Mouse (Mus musculus) lung, embryonic 14.5 days (tissue): ENCODE measurements around the gene Gga3. TPM values are rescaled to one million over a fixed set of nuclear protein-coding genes. Genes with fewer than 3 reads are reported as not detected.
A peak's percentile ranks its signal among the peaks of the same experiment; 100 is the strongest.

Source experiments
- ATAC-seq: fragments of 200-750 bp; cut with Nextera tagmentation; 2 replicates; pipeline ENCODE4 v1.8.0; 2017; ENCODE audit warnings: mild to moderate bottlenecking, moderate TSS enrichment, moderate library complexity; ENCODE audit not compliant: insufficient read depth
- DNase-seq: peaks from one replicate; pipeline ENCODE4 v3.0.0-alpha.2; 2015
- H3K27ac ChIP-seq: fragments of 300-500 bp; sonication (generic); 2 replicates; pipeline ENCODE4 v1.5.1; 2014; ENCODE audit warnings: low read depth, mild to moderate bottlenecking, moderate library complexity
- H3K27me3 ChIP-seq: fragments of 300-500 bp; sonication (generic); 2 replicates; pipeline ENCODE4 v1.6.1; 2014; ENCODE audit warnings: low read length, control low read depth; ENCODE audit not compliant: insufficient read depth
- H3K36me3 ChIP-seq: fragments of 300-500 bp; sonication (generic); 2 replicates; pipeline ENCODE4 v1.6.1; 2014; ENCODE audit warnings: control low read depth; ENCODE audit not compliant: insufficient read depth
- H3K4me1 ChIP-seq: fragments of 300-500 bp; sonication (generic); 2 replicates; pipeline ENCODE4 v1.6.1; 2014; ENCODE audit warnings: antibody characterized with exemption, control low read depth; ENCODE audit not compliant: insufficient read depth
- H3K4me2 ChIP-seq: fragments of 300-500 bp; sonication (generic); 2 replicates; pipeline ENCODE4 v1.6.1; 2014; ENCODE audit warnings: mild to moderate bottlenecking
- H3K4me3 ChIP-seq: fragments of 300-500 bp; sonication (generic); 2 replicates; pipeline ENCODE4 v1.5.1; 2014; ENCODE audit warnings: low read depth, low read length
- H3K9ac ChIP-seq: fragments of 300-500 bp; sonication (generic); 2 replicates; pipeline ENCODE4 v1.6.1; 2014
- H3K9me3 ChIP-seq: fragments of 300-500 bp; sonication (generic); 2 replicates; pipeline ENCODE4 v1.6.1; 2016; ENCODE audit warnings: low read depth, low read length, control low read depth
- CTCF ChIP-seq: IDR thresholded peaks from 2 replicates; pipeline ENCODE4 v1.5.1; 2016; ENCODE audit warnings: antibody characterized with exemption, low read depth
- WGBS: fragments of 180-500 bp; shearing (Covaris S2); extraction: QIAGEN DNeasy Blood & Tissue Kit; methylation state at CpG from one replicate; pipeline ENCODE4 v1.1.7; 2014; 5-methylcytosine and 5-hydroxymethylcytosine counted together
- polyA plus RNA-seq: library from polyadenylated mRNA; unstranded; fragments of >200 nt; fragmentation: Nextera tagmentation; extraction: Ambion mirVana; gene quantifications from 2 replicates; pipeline ENCODE4 v1.2.1, GENCODE M21; 2014

Gene Gga3
- polyA plus RNA-seq, 1 experiment from 2014 or later, result 22.7 TPM

DNA sequence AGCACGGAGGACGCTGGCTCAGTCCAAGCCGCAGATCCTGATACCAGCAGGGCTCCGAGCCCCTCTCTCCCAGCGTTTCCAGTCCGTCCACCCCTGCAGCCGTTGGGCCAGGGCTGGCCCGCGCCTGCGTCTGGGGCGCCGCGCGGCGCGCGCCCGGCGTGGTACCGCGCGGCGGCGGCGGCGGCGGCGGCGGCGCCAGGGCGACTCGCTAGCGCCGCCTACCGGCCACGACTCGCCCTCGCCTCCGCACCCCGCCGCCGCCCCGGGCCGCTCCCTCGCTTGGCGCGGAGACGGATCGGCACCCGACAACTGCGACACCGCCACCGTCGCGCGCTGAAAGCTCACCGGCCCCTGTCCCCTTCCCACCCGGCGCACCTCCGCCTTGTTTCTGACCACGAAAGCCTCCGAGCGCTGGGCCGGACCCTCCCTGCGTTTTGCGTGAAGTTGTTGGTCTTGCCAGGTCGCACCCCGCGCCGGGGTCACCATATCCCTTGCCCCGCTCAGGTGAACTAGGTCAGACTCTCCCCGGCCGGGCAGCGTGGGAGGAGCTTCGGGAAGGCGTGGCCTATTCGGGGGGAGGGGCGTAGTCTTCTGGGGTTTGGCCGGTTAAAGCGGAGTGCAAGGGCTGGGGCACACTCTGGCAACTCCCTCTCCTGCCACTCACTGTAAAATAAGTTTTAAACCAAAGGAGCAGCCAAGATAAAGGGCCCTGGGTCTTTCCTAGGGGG, 8.7 kb upstream of the Gga3 start, which contains the start of gene Mif4gd:
Gene Mif4gd, minus strand, starts transcription at position 560 of the 728 bp plus-strand sequence.
- no peaks in the 10 kb centered on the region for H3K9me3 ChIP-seq
- H3K27ac ChIP-seq, result peak within 1 kb of the TSS; percentile 91
- DNase-seq, result peak; percentile 87
- H3K4me2 ChIP-seq, result peak within 1 kb of the TSS; percentile 95
- H3K4me1 ChIP-seq, result peaks cover 8% of the 10 kb centered on the region
- no peaks in the 10 kb centered on the region for H3K27me3 ChIP-seq
- H3K4me3 ChIP-seq, result peak within 1 kb of the TSS; percentile 70
- ATAC-seq, result peak; percentile 79
- under 1% methylated on average over 70 of the region's 80 CpGs for WGBS
- peak within 1 kb of the TSS; percentile 70 for H3K9ac ChIP-seq
- 0 out of 2 replicates have a peak, but pooled peaks have one; percentile 7 for TF ChIP-seq CTCF
- peaks cover 29% of the 10 kb centered on the region for H3K36me3 ChIP-seq

DNA sequence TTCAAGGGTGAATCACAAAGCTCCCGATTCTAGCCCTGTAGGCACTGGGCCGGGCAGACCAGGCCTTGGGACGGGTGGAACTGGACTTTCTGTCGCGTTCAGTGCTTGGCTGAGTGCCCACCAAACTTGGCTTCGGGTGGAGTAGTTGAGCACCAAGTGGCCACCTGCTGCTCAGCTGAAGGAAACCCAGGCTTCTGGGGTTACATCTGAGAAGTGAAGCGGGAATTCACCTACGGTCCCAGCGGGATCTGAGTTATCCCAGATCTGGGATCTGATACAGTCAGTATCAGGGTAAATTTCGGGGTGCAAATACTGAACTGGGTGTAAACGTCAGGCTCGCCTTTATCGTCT, 8.2 kb upstream of the Gga3 start:
- peak overlapping the region; percentile 95 for H3K4me2 ChIP-seq
- H3K9me3 ChIP-seq, result no peaks in the 10 kb centered on the region
- peaks cover 8% of the 10 kb centered on the region for H3K4me1 ChIP-seq
- peak overlapping the region; percentile 91 for H3K27ac ChIP-seq
- H3K9ac ChIP-seq, result peak overlapping the region; percentile 70
- peak; percentile 16 for ATAC-seq
- 1% methylated on average over 13 of the region's 13 CpGs for WGBS
- peak overlapping the region; percentile 70 for H3K4me3 ChIP-seq
- no peak for TF ChIP-seq CTCF
- DNase-seq, result peak; percentile 84
- no peaks in the 10 kb centered on the region for H3K27me3 ChIP-seq
- H3K36me3 ChIP-seq, result peaks cover 34% of the 10 kb centered on the region

DNA sequence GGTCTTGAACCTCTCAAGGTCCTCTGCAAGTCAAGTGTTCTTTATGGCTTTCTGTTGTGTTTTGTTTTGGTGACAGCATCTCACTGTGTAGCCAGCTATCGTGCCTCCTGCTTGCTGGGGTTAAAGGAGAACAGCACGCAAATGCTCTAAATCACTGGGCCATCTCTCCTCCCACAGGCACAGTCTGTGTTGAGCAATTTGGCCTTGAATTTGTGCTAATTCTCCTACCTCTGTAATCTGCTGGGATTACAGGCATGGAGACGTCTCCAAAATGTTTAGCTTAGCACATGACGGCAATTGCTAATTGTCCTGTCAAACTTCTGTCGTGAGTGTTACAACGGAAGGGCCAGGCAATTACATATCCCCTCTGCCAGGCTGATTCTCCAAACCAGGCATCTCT, 7.3 kb upstream of the Gga3 start:
- 65% methylated on average over 6 of the region's 6 CpGs for WGBS
- H3K36me3 ChIP-seq, result peaks cover 43% of the 10 kb centered on the region

GRCm38 (mm10) chr11:115609576-115609975, 5.7 kb upstream of the Gga3 start:
- H3K4me1 ChIP-seq, result peaks cover 14% of the 10 kb centered on the region
- H3K36me3 ChIP-seq, result peaks cover 46% of the 10 kb centered on the region
- no peak overlapping the region for H3K4me2 ChIP-seq
- no peak overlapping the region for H3K4me3 ChIP-seq
- no peak overlapping the region for H3K9ac ChIP-seq
- H3K27me3 ChIP-seq, result no peaks in the 10 kb centered on the region
- 53% methylated on average over 3 of the region's 3 CpGs for WGBS
- no peak overlapping the region for H3K27ac ChIP-seq
- DNase-seq (no peak), ATAC-seq (no peak)
- H3K9me3 ChIP-seq, result no peaks in the 10 kb centered on the region
- TF ChIP-seq CTCF, result no peak

More for the DNA sequence above, 7.3 kb upstream of the Gga3 start:
- Histone ChIP-seq H3K27ac (no peak overlapping the region), H3K4me1 (peaks cover 8% of the 10 kb centered on the region), H3K4me2 (no peak overlapping the region), H3K4me3 (no peak overlapping the region), H3K27me3 (no peaks in the 10 kb centered on the region), H3K9me3 (no peaks in the 10 kb centered on the region), H3K9ac (no peak overlapping the region)
- DNase-seq (no peak), ATAC-seq (no peak)
- no peak for TF ChIP-seq CTCF

GRCm38 (mm10) chr11:115608421-115609399, 4.9 kb upstream of the Gga3 start:
- no peak for TF ChIP-seq CTCF
- Histone ChIP-seq H3K4me3 (no peak overlapping the region), H3K4me1 (peaks cover 14% of the 10 kb centered on the region), H3K9ac (no peak overlapping the region), H3K4me2 (no peak overlapping the region), H3K27me3 (no peaks in the 10 kb centered on the region), H3K36me3 (peaks cover 45% of the 10 kb centered on the region), H3K9me3 (no peaks in the 10 kb centered on the region), H3K27ac (no peak overlapping the region)
- no peak for DNase-seq
- WGBS, result 77% methylated on average over 23 of the region's 23 CpGs
- no peak for ATAC-seq

GRCm38 (mm10) chr11:115606733-115607132, 2.9 kb upstream of the Gga3 start:
- H3K36me3 ChIP-seq, result peaks cover 45% of the 10 kb centered on the region
- WGBS, result 95% methylated on average over 18 of the region's 18 CpGs

DNA sequence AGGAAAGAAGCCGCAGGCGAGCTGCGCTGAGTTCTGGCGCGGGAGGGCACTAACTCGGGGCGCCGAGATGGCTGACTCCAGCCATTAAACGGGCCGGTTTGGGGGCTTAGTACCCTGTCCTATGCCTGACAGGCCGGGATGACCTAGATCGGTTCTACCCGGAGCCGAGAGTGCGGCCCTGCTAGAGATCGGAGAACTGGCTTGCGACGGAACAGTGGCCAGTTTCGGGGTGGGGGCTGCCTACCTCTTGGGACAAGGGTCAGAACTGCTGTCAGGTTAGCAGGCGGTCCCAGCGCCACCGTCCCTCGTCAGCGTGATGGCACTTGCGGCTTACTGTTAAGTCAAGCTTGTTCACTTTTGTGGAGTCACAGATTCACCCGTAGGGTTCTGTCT, 449 bp upstream of the Gga3 start:
- under 1% methylated on average over 26 of the region's 26 CpGs for WGBS
- no peak for DNase-seq
- Histone ChIP-seq H3K27ac (peak overlapping the region; percentile 85), H3K4me1 (peaks cover 13% of the 10 kb centered on the region), H3K4me2 (peak overlapping the region; percentile 94), H3K9ac (peak overlapping the region; percentile 94), H3K4me3 (peak overlapping the region; percentile 98), H3K36me3 (peaks cover 54% of the 10 kb centered on the region), H3K9me3 (no peaks in the 10 kb centered on the region), H3K27me3 (no peaks in the 10 kb centered on the region)
- ATAC-seq, result peak; percentile 25; the same call in 1 of the 2 replicates
- no peak for TF ChIP-seq CTCF

More at GRCm38 (mm10) chr11:115606733-115607132, 2.9 kb upstream of the Gga3 start:
- DNase-seq (no peak), ATAC-seq (no peak)
- H3K9me3 ChIP-seq, result no peaks in the 10 kb centered on the region
- H3K9ac ChIP-seq, result no peak overlapping the region
- H3K27ac ChIP-seq, result no peak overlapping the region
- TF ChIP-seq CTCF, result no peak
- no peak overlapping the region for H3K4me2 ChIP-seq
- peaks cover 15% of the 10 kb centered on the region for H3K4me1 ChIP-seq
- no peak overlapping the region for H3K4me3 ChIP-seq
- no peaks in the 10 kb centered on the region for H3K27me3 ChIP-seq
